Mouse (Mus musculus): Measurements from ENCODE around the gene Olfr1297. TPM values are rescaled to one million over a fixed set of nuclear protein-coding genes. Genes with fewer than 3 reads are reported as not detected.

The Olfr1297 gene
- not detected in 2 replicates for polyA plus RNA-seq (2016; fragmentation: Nextera tagmentation; extraction: Ambion mirVana)

- H3K27ac ChIP-seq (replicated peaks): no peak within 1 kb of the TSS
- no peak for DNase-seq (ENCODE audit: low spot score)
- no peaks in the 10 kb centered on the region for H3K36me3 ChIP-seq
- WGBS: 76% methylated on average over 1 of the region's 1 CpGs
- H3K9me3 ChIP-seq (replicated peaks): no peaks in the 10 kb centered on the region
- H3K4me1 ChIP-seq: no peaks in the 10 kb centered on the region
- H3K27me3 ChIP-seq (ENCODE audit: low read depth, poor library complexity, severe bottlenecking): no peaks in the 10 kb centered on the region
- H3K4me3 ChIP-seq: no peak within 1 kb of the TSS
Observed at GRCm38 (mm10) chr2:111626397-111626796, at the start of gene Olfr1297. TSS of gene Olfr1297 (minus strand) at chr2:111626497.

- Histone ChIP-seq H3K36me3 (no peaks in the 10 kb centered on the region), H3K27ac (replicated peaks) (no peak within 1 kb of the TSS), H3K27me3 (ENCODE audit: low read depth, poor library complexity, severe bottlenecking) (no peaks in the 10 kb centered on the region), H3K4me1 (no peaks in the 10 kb centered on the region), H3K9me3 (replicated peaks) (peaks cover 3% of the 10 kb centered on the region; the same call in 1 of the 2 replicates), H3K4me3 (no peak within 1 kb of the TSS)
- no peak for DNase-seq (ENCODE audit: low spot score)
- WGBS: 78% methylated on average over 4 of the region's 4 CpGs
Observed at GRCm38 (mm10) chr2:111661119-111661518, 34.8 kb upstream of the Olfr1297 start, which contains the start of gene Olfr1299. TSS of gene Olfr1299 (plus strand) at chr2:111661419.

- Histone ChIP-seq H3K4me3 (no peak within 1 kb of the TSS), H3K9me3 (replicated peaks) (no peaks in the 10 kb centered on the region), H3K27me3 (ENCODE audit: low read depth, poor library complexity, severe bottlenecking) (no peaks in the 10 kb centered on the region), H3K4me1 (no peaks in the 10 kb centered on the region), H3K36me3 (no peaks in the 10 kb centered on the region), H3K27ac (replicated peaks) (no peak within 1 kb of the TSS)
- 93% methylated on average over 1 of the region's 1 CpGs for WGBS
- DNase-seq (ENCODE audit: low spot score): no peak
Observed at GRCm38 (mm10) chr2:111649101-111649500, 22.8 kb upstream of the Olfr1297 start, which contains the start of gene Olfr1298. TSS of gene Olfr1298 (minus strand) at chr2:111649201.

GRCm38 (mm10) chr2:111569581-111569980 lies 56.7 kb downstream of the Olfr1297 start, which contains the start of gene Olfr1295:
TSS of gene Olfr1295 (minus strand) at chr2:111569681.
- no peaks in the 10 kb centered on the region for H3K9me3 ChIP-seq (replicated peaks)
- H3K36me3 ChIP-seq: no peaks in the 10 kb centered on the region
- H3K27ac ChIP-seq (replicated peaks): no peak within 1 kb of the TSS
- H3K4me1 ChIP-seq: no peaks in the 10 kb centered on the region
- no peak for DNase-seq (ENCODE audit: low spot score)
- no peaks in the 10 kb centered on the region for H3K27me3 ChIP-seq (ENCODE audit: low read depth, poor library complexity, severe bottlenecking)
- no peak within 1 kb of the TSS for H3K4me3 ChIP-seq

Other genes with a start within 250 kb of the Olfr1297 start
- not detected in 2 replicates for gene Olfr1286, start 203.4 kb downstream of the Olfr1297 start, polyA plus RNA-seq (2016; fragmentation: Nextera tagmentation; extraction: Ambion mirVana)
- gene Olfr1287, start 177.4 kb downstream of the Olfr1297 start, polyA plus RNA-seq (2016; fragmentation: Nextera tagmentation; extraction: Ambion mirVana): not detected in 2 replicates
- not detected in 2 replicates for gene Olfr1288, start 152.4 kb downstream of the Olfr1297 start, polyA plus RNA-seq (2016; fragmentation: Nextera tagmentation; extraction: Ambion mirVana)
- not detected in 2 replicates for gene Olfr1289, start 145.7 kb downstream of the Olfr1297 start, polyA plus RNA-seq (2016; fragmentation: Nextera tagmentation; extraction: Ambion mirVana)
- not detected in 2 replicates for gene Olfr1290, start 132.7 kb downstream of the Olfr1297 start, polyA plus RNA-seq (2016; fragmentation: Nextera tagmentation; extraction: Ambion mirVana)
- gene Olfr1291-ps1, start 129.3 kb downstream of the Olfr1297 start, polyA plus RNA-seq (2016; fragmentation: Nextera tagmentation; extraction: Ambion mirVana): not detected in 2 replicates
- gene Olfr1293-ps, start 101.3 kb downstream of the Olfr1297 start, polyA plus RNA-seq (2016; fragmentation: Nextera tagmentation; extraction: Ambion mirVana): not detected in 2 replicates
- not detected in 2 replicates for gene Olfr1294, start 86.2 kb downstream of the Olfr1297 start, polyA plus RNA-seq (2016; fragmentation: Nextera tagmentation; extraction: Ambion mirVana)
- not detected in 2 replicates for gene Olfr1295, start 56.8 kb downstream of the Olfr1297 start, polyA plus RNA-seq (2016; fragmentation: Nextera tagmentation; extraction: Ambion mirVana)
- gene Olfr1298, start 22.7 kb upstream of the Olfr1297 start, polyA plus RNA-seq (2016; fragmentation: Nextera tagmentation; extraction: Ambion mirVana): not detected in 2 replicates
- gene Olfr1299, start 34.9 kb upstream of the Olfr1297 start, polyA plus RNA-seq (2016; fragmentation: Nextera tagmentation; extraction: Ambion mirVana): not detected in 2 replicates
- not detected in 2 replicates for gene Olfr1301, start 124.5 kb upstream of the Olfr1297 start, polyA plus RNA-seq (2016; fragmentation: Nextera tagmentation; extraction: Ambion mirVana)
- not detected in 2 replicates for gene Olfr1302, start 150.9 kb upstream of the Olfr1297 start, polyA plus RNA-seq (2016; fragmentation: Nextera tagmentation; extraction: Ambion mirVana)
- gene Olfr1303, start 193.8 kb upstream of the Olfr1297 start, polyA plus RNA-seq (2016; fragmentation: Nextera tagmentation; extraction: Ambion mirVana): not detected in 2 replicates